In genomic region chr8:114591296-114592280, GRCm38 (mm10) we compare ENCODE assay signal across 8 mouse cellular contexts.
A peak's percentile ranks its signal among the peaks of the same experiment; 100 is the strongest.
DNase-seq lines count a peak whose midpoint lies in the region; ATAC-seq and TF ChIP-seq lines count a peak whose summit lies in the region.

No protein-coding gene starts in this region.

- TF ChIP-seq CTCF in hindbrain, postnatal 0 days (IDR thresholded peaks at IDR 0.05; ENCODE audit: low read depth) = no peak

- DNase-seq in heart, adult 11 months = peak; percentile 96
- peak; percentile 92 to 95 for DNase-seq in cerebellum, postnatal 10 days
- DNase-seq in frontal cortex, postnatal 10 days (ENCODE audit: low spot score in 2 of 2) = peak; percentile 37 to 61
- DNase-seq in hindbrain, postnatal 0 days (ENCODE audit: low spot score) = peak; percentile 89
- peak; percentile 68 for DNase-seq in limb, embryonic 14.5 days (ENCODE audit: low spot score)

- peaks cover 16% of the 10 kb centered on the region for H3K27me3 ChIP-seq in heart, embryonic 12.5 days (replicated peaks)
- H3K27me3 ChIP-seq in hindbrain, postnatal 0 days (ENCODE audit: insufficient read depth, low read length) = peaks cover 20% of the 10 kb centered on the region; the same call in 1 of the 2 replicates
- H3K27me3 ChIP-seq in limb, embryonic 14.5 days (ENCODE audit: control insufficient read depth, insufficient read depth, low read length) = no peaks in the 10 kb centered on the region
- H3K27me3 ChIP-seq in neural tube, embryonic 12.5 days (replicated peaks) = no peaks in the 10 kb centered on the region

- TF ChIP-seq POLR2A in limb, embryonic 14.5 days (IDR thresholded peaks at IDR 0.05; ENCODE audit: borderline replicate concordance, extremely low read depth, insufficient read depth, insufficient read length) = no peak

- H3K27ac ChIP-seq in heart, embryonic 12.5 days (ENCODE audit: poor library complexity, severe bottlenecking) = no peak overlapping the region
- peak overlapping the region; percentile 45 for H3K27ac ChIP-seq in hindbrain, postnatal 0 days
- 0 out of 2 replicates have a peak overlapping the region, but pooled peaks have one; percentile 22 for H3K27ac ChIP-seq in limb, embryonic 14.5 days (replicated peaks; ENCODE audit: low read depth, low read length)
- H3K27ac ChIP-seq in neural tube, embryonic 12.5 days = peak overlapping the region; percentile 47

- H3K9me3 ChIP-seq in heart, embryonic 12.5 days (replicated peaks) = peaks cover 10% of the 10 kb centered on the region
- H3K9me3 ChIP-seq in hindbrain, postnatal 0 days (ENCODE audit: low read length) = no peaks in the 10 kb centered on the region
- H3K9me3 ChIP-seq in limb, embryonic 14.5 days (ENCODE audit: control insufficient read depth, low read length) = 0 out of 2 replicates have a peak, but pooled peaks cover 5% of the 10 kb centered on the region
- peaks cover 5% of the 10 kb centered on the region; the same call in 1 of the 2 replicates for H3K9me3 ChIP-seq in neural tube, embryonic 12.5 days

- H3K36me3 ChIP-seq in heart, embryonic 12.5 days = 0 out of 2 replicates have a peak, but pooled peaks cover 7% of the 10 kb centered on the region
- H3K36me3 ChIP-seq in hindbrain, postnatal 0 days (ENCODE audit: insufficient read depth, low read length) = no peaks in the 10 kb centered on the region
- no peaks in the 10 kb centered on the region for H3K36me3 ChIP-seq in limb, embryonic 14.5 days (ENCODE audit: control insufficient read depth, insufficient read depth, low read length)
- H3K36me3 ChIP-seq in neural tube, embryonic 12.5 days = no peaks in the 10 kb centered on the region

- no peak overlapping the region for H3K9ac ChIP-seq in heart, embryonic 12.5 days
- no peak overlapping the region for H3K9ac ChIP-seq in hindbrain, postnatal 0 days (replicated peaks; ENCODE audit: low read length)
- H3K9ac ChIP-seq in limb, embryonic 14.5 days (ENCODE audit: low read depth, low read length, severe bottlenecking) = no peak overlapping the region
- no peak overlapping the region for H3K9ac ChIP-seq in neural tube, embryonic 12.5 days

- no peak overlapping the region for H3K4me2 ChIP-seq in heart, embryonic 12.5 days
- peak overlapping the region; percentile 27 for H3K4me2 ChIP-seq in hindbrain, postnatal 0 days (ENCODE audit: low read depth, low read length)
- peak overlapping the region; percentile 19; the same call in 1 of the 2 replicates for H3K4me2 ChIP-seq in limb, embryonic 14.5 days (replicated peaks; ENCODE audit: low read depth, low read length, severe bottlenecking)
- H3K4me2 ChIP-seq in neural tube, embryonic 12.5 days (replicated peaks) = peak overlapping the region; percentile 38

- no peaks in the 10 kb centered on the region for H3K4me1 ChIP-seq in heart, embryonic 12.5 days (replicated peaks)
- H3K4me1 ChIP-seq in hindbrain, postnatal 0 days (ENCODE audit: insufficient read depth, low read length) = peaks cover 11% of the 10 kb centered on the region
- peaks cover 21% of the 10 kb centered on the region for H3K4me1 ChIP-seq in limb, embryonic 14.5 days (ENCODE audit: control insufficient read depth, insufficient read depth, low read length)
- H3K4me1 ChIP-seq in neural tube, embryonic 12.5 days = peaks cover 32% of the 10 kb centered on the region

- H3K4me3 ChIP-seq in heart, embryonic 12.5 days = no peak overlapping the region
- no peak overlapping the region for H3K4me3 ChIP-seq in hindbrain, postnatal 0 days (ENCODE audit: low read length)
- H3K4me3 ChIP-seq in limb, embryonic 14.5 days (replicated peaks; ENCODE audit: low read length) = no peak overlapping the region
- no peak overlapping the region for H3K4me3 ChIP-seq in neural tube, embryonic 12.5 days

- no peak for ATAC-seq in heart, embryonic 12.5 days (ENCODE audit: insufficient number of reproducible peaks, low FRiP score)
- ATAC-seq in hindbrain, postnatal 0 days = peak; percentile 91
- peak; percentile 60 for ATAC-seq in limb, embryonic 14.5 days (ENCODE audit: low FRiP score, low read depth)
- ATAC-seq in neural tube, embryonic 12.5 days (ENCODE audit: low FRiP score, low read depth) = peak; percentile 45; the same call in 1 of the 2 replicates
- no peak for ATAC-seq in CD4-positive, CD25-positive, alpha-beta regulatory T cell, adult 4 months

- WGBS in heart, embryonic 12.5 days = 69% methylated on average over 26 of the region's 26 CpGs
- WGBS in hindbrain, postnatal 0 days = 16% methylated on average over 26 of the region's 26 CpGs
- 33% methylated on average over 26 of the region's 26 CpGs for WGBS in limb, embryonic 14.5 days
- WGBS in neural tube, embryonic 12.5 days = 32% methylated on average over 26 of the region's 26 CpGs

Comparison
In these comparisons a context has a peak if more than half of its experiments do, and no peak if none do; other contexts are left out.
1. ATAC-seq: peak in hindbrain, postnatal 0 days (single experiment), limb, embryonic 14.5 days (single experiment) and neural tube, embryonic 12.5 days (single experiment); none in heart, embryonic 12.5 days (single experiment) and CD4-positive, CD25-positive, alpha-beta regulatory T cell, adult 4 months (single experiment).
2. Peak in every context shown above with its lines, with median percentiles within 50 percentile points of each other: DNase-seq.